Mouse (Mus musculus): ENCODE measurements around the gene Atn1. TPM values are rescaled to one million over a fixed set of nuclear protein-coding genes. Genes with fewer than 3 reads are reported as not detected.

Gene Atn1
- total and polyA plus RNA-seq, 3 experiments = 1.6 to 43.2 TPM; not detected in 1

DNA sequence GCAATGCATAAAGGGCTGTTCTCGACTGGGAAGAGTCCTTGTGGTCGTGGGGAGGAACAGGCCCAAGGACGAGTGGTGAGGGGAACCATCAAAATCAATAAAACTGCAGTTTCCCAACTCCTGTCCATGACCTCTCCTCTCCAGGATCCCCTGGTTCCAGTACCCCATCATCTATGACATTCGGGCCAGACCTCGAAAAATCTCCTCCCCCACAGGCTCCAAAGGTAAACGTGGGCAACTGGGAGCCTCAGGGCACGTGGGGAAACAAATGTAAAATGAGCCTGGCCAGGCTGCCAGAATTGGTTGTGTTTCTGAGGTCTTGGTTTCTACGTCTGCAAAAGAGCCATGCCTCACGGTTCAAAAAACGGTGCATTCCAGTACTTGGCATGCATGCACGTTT lies 43.4 kb downstream of the Atn1 start:
- peak overlapping the region; percentile 86 to 87 for H3K4me3 ChIP-seq (ENCODE audit: control insufficient read depth in 1 of 2, insufficient read depth in 1 of 2, low read depth in 2 of 2, low read length in 2 of 2)
- no peak for DNase-seq (ENCODE audit: low read depth, low spot score)
- peak overlapping the region; percentile 55 for H3K27ac ChIP-seq (ENCODE audit: control insufficient read depth, low read depth, low read length)
- H3K4me1 ChIP-seq (ENCODE audit: control insufficient read depth in 1 of 2, insufficient read depth in 2 of 2, low read length in 2 of 2) = peaks cover 0 to 22% of the 10 kb centered on the region in 2 experiments; a peak in 3 of 4 replicates
- no peaks in the 10 kb centered on the region for H3K9me3 ChIP-seq (replicated peaks; ENCODE audit: insufficient read depth, low read length)
- H3K27me3 ChIP-seq (ENCODE audit: control insufficient read depth in 1 of 2, insufficient read depth in 2 of 2, low read length in 2 of 2) = no peaks in the 10 kb centered on the region
- peaks cover 9 to 26% of the 10 kb centered on the region in 2 experiments for H3K36me3 ChIP-seq (ENCODE audit: control insufficient read depth in 1 of 2, insufficient read depth in 2 of 2, low read length in 2 of 2)
- TF ChIP-seq MAX (IDR thresholded peaks at IDR 0.05; ENCODE audit: low read length) = peak; percentile 62
- no peak for TF ChIP-seq USF2 (IDR thresholded peaks at IDR 0.05; ENCODE audit: borderline replicate concordance in 1 of 2, insufficient read depth in 1 of 2, low read depth in 1 of 2, low read length in 2 of 2)
- peaks cover 64% of the 10 kb centered on the region for H3K79me2 ChIP-seq (ENCODE audit: control insufficient read depth, insufficient read depth, low read length, poor library complexity)
- peak overlapping the region; percentile 94 for H3K9ac ChIP-seq (ENCODE audit: control insufficient read depth, low read depth, low read length, poor library complexity, severe bottlenecking)

GRCm38 (mm10) chr6:124711824-124712782 lies 44.2 kb downstream of the Atn1 start, which contains the start of the genes Emg1 and Phb2:
Gene Emg1, minus strand, starts transcription at chr6:124712178.
Gene Phb2, plus strand, starts transcription at chr6:124712336.
- H3K9ac ChIP-seq (ENCODE audit: control insufficient read depth, low read depth, low read length, poor library complexity, severe bottlenecking) = peak within 1 kb of the TSS; percentile 97
- peaks cover 0 to 22% of the 10 kb centered on the region in 2 experiments; a peak in 3 of 4 replicates for H3K4me1 ChIP-seq (ENCODE audit: control insufficient read depth in 1 of 2, insufficient read depth in 2 of 2, low read length in 2 of 2)
- H3K9me3 ChIP-seq (replicated peaks; ENCODE audit: insufficient read depth, low read length) = no peaks in the 10 kb centered on the region
- DNase-seq (ENCODE audit: low read depth, low spot score) = peak; percentile 99
- no peaks in the 10 kb centered on the region for H3K27me3 ChIP-seq (ENCODE audit: control insufficient read depth in 1 of 2, insufficient read depth in 2 of 2, low read length in 2 of 2)
- peak within 1 kb of the TSS; percentile 93 to 100 for H3K4me3 ChIP-seq (ENCODE audit: control insufficient read depth in 1 of 2, insufficient read depth in 1 of 2, low read depth in 2 of 2, low read length in 2 of 2)
- peaks cover 70% of the 10 kb centered on the region for H3K79me2 ChIP-seq (ENCODE audit: control insufficient read depth, insufficient read depth, low read length, poor library complexity)
- H3K36me3 ChIP-seq (ENCODE audit: control insufficient read depth in 1 of 2, insufficient read depth in 2 of 2, low read length in 2 of 2) = peaks cover 9 to 26% of the 10 kb centered on the region in 2 experiments
- peak within 1 kb of the TSS; percentile 86 for H3K27ac ChIP-seq (ENCODE audit: control insufficient read depth, low read depth, low read length)
- TF ChIP-seq HCFC1 (IDR thresholded peaks at IDR 0.05; ENCODE audit: low read depth, low read length) (peak; percentile 97), SMC3 (IDR thresholded peaks at IDR 0.05; ENCODE audit: low read depth, low read length) (no peak), POLR2AphosphoS5 (IDR thresholded peaks at IDR 0.05; ENCODE audit: borderline replicate concordance, low read depth, low read length) (no peak), CHD2 (IDR thresholded peaks at IDR 0.05; ENCODE audit: low read length) (peak; percentile 36; the same call in 1 of the 2 replicates), E2F4 (IDR thresholded peaks at IDR 0.05; ENCODE audit: borderline replicate concordance, low read depth, low read length) (no peak), RAD21 (IDR thresholded peaks at IDR 0.05; ENCODE audit: low read depth, low read length) (no peak), MAZ (IDR thresholded peaks at IDR 0.05; ENCODE audit: low read depth, low read length) (peak; percentile 99), KAT2A (conservative IDR thresholded peaks at IDR 0.05; ENCODE audit: low read depth, low read length) (peak; percentile 92), GABPA (IDR thresholded peaks at IDR 0.05; ENCODE audit: low read depth, low read length) (no peak), EP300 (IDR thresholded peaks at IDR 0.05; ENCODE audit: low read depth in 1 of 2, low read length in 2 of 2) (0 out of 4 replicates have a peak, but pooled peaks of 1 of the 2 experiments have one; percentile 28), SIN3A (IDR thresholded peaks at IDR 0.05; ENCODE audit: low read length) (peak; percentile 96), MYC (IDR thresholded peaks at IDR 0.05; ENCODE audit: low read depth, low read length) (peak; percentile 68; the same call in 1 of the 2 replicates), MAX (IDR thresholded peaks at IDR 0.05; ENCODE audit: low read length) (peak; percentile 77), ETS1 (IDR thresholded peaks at IDR 0.05; ENCODE audit: low read depth, low read length) (peak; percentile 10; the same call in 1 of the 2 replicates), USF1 (IDR thresholded peaks at IDR 0.05; ENCODE audit: low read depth, low read length) (no peak), CTCF (IDR thresholded peaks at IDR 0.05 in 2 of 3, conservative IDR thresholded peaks at IDR 0.05 in 1 of 3; ENCODE audit: control insufficient read depth in 1 of 3, insufficient read depth in 1 of 3, low read depth in 2 of 3, low read length in 3 of 3, poor library complexity in 1 of 3, severe bottlenecking in 1 of 3) (no peak), MEF2A (IDR thresholded peaks at IDR 0.05; ENCODE audit: extremely low read depth, insufficient replicate concordance, low read depth, low read length, poor library complexity, severe bottlenecking) (no peak), TCF12 (IDR thresholded peaks at IDR 0.05; ENCODE audit: low read depth, low read length) (peak; percentile 73), MYB (IDR thresholded peaks at IDR 0.05; ENCODE audit: low read depth, low read length) (no peak), POLR2A (IDR thresholded peaks at IDR 0.05; ENCODE audit: control insufficient read depth in 1 of 2, insufficient read depth in 1 of 2, low read depth in 1 of 2, low read length in 2 of 2, poor library complexity in 1 of 2) (peak; percentile 49 to 81), GATA1 (IDR thresholded peaks at IDR 0.05; ENCODE audit: low read depth, low read length) (no peak), UBTF (IDR thresholded peaks at IDR 0.05; ENCODE audit: borderline replicate concordance, insufficient read depth, low read depth, low read length) (peak; percentile 87; the same call in 1 of the 2 replicates), MXI1 (IDR thresholded peaks at IDR 0.05; ENCODE audit: low read depth, low read length) (peak; percentile 94), BHLHE40 (IDR thresholded peaks at IDR 0.05; ENCODE audit: borderline replicate concordance, low read depth, low read length) (no peak), ZC3H11A (IDR thresholded peaks at IDR 0.05; ENCODE audit: low read depth, low read length) (peak; percentile 46), POLR2AphosphoS2 (IDR thresholded peaks at IDR 0.05; ENCODE audit: low read length) (peak; percentile 82; the same call in 1 of the 2 replicates), NRF1 (IDR thresholded peaks at IDR 0.05; ENCODE audit: insufficient read depth, low read depth, low read length, poor library complexity, severe bottlenecking) (peak; percentile 65)
